Mouse (Mus musculus): ENCODE measurements around the gene Tmem94.

DNA sequence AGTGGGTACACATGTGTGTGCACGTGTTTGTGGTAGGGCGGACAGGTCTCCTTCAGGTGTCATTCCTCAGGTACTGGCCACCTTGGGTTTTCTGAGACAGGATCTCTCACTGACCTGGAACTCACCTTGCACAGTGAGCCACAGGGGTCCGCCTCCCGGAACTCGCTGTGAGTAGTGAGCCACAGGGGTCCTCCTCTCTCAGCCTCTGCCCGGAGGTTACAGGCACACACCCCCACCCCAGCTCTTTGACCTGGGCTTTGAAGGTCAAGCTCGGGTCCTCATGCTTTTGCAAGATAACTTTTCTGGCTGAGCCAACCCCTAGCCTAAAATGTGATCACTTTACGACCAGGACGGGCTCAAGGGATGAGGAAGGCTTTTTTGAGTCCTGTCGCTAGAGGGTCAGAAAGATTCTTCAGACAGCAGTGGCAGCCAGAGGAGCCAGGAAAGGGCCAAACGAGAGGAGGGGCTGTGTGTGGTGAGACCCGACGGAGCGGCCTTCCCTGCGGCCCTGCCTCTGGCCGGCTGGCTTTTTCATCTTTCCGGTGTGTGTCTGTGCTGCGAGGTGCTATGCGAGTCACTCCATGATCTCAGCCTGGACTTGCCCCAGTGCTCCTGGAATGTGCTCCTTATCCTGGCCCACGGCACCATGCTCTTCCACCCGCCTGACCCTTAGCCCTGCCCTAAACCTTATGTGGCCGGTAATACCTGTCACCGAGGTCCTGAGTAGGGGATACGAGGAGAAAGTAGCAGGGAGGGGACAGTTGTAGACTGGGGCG is 65.5 kb downstream of the Tmem94 start:
- TF ChIP-seq GATA1 (IDR thresholded peaks at IDR 0.05; ENCODE audit: borderline replicate concordance, low read length) (no peak), FLI1 (IDR thresholded peaks at IDR 0.05; ENCODE audit: low read length) (no peak)

All from megakaryocyte, embryonic 14.5 days (primary cell).